Mouse (Mus musculus): Measurements from ENCODE around the gene Gm765. TPM values are rescaled to one million over a fixed set of nuclear protein-coding genes. Genes with fewer than 3 reads are reported as not detected.

Gm765 gene
- not detected in 2 replicates for polyA plus RNA-seq (2016; fragmentation: Nextera tagmentation; extraction: Ambion mirVana)

DNA sequence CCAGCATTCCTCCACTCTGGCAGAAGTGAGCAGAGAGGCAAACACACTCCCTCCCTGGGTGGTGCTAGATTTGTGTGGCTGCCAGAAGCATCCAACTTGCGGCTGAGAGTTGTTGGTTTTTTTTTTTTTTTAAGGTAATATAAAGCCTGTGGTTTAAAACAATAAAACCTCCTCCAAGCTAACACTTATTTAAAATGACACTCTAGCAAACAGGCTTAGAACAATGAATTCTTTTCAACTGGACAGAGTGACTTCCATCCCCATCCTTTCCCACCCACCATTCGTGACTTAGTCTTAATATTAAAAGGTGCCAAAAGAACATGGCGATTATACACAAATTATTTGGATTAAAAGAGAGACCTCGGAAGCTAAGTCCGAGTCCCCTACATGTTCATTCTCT lies at the start of gene Gm765:
Gm765 (minus strand) TSS at position 101 of the 400 bp plus-strand sequence.
- Histone ChIP-seq H3K4me3 (no peak within 1 kb of the TSS), H3K9me3 (replicated peaks) (no peaks in the 10 kb centered on the region), H3K36me3 (no peaks in the 10 kb centered on the region), H3K4me1 (no peaks in the 10 kb centered on the region), H3K27ac (no peak within 1 kb of the TSS), H3K27me3 (ENCODE audit: low read depth, poor library complexity, severe bottlenecking) (no peaks in the 10 kb centered on the region)
- no peak for DNase-seq (ENCODE audit: low spot score)
- WGBS, result 85% methylated on average over 5 of the region's 5 CpGs

DNA sequence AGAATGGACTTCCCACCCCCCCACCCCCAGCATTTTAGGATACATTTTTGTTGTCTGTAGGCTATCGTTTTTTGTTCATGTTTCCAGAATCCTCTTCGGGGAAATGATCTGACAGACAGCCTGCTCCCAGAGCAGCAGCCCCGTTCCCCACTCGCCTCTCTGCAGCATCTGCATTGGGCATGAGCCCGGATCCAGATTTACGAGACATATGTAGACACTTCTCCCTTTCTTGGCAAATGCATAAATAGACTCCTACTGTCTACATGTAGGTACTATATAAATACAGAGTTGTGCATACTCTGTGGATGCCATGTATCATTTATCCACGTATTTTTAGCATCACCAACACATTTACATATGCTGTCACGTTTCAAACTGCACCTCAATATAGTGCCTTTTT lies 42.9 kb upstream of the Gm765 start:
- Histone ChIP-seq H3K4me1 (no peaks in the 10 kb centered on the region), H3K27ac (no peak overlapping the region), H3K4me3 (no peak overlapping the region), H3K27me3 (ENCODE audit: low read depth, poor library complexity, severe bottlenecking) (no peaks in the 10 kb centered on the region), H3K9me3 (replicated peaks) (no peaks in the 10 kb centered on the region), H3K36me3 (no peaks in the 10 kb centered on the region)
- no peak for DNase-seq (ENCODE audit: low spot score)
- 87% methylated on average over 8 of the region's 8 CpGs for WGBS

DNA sequence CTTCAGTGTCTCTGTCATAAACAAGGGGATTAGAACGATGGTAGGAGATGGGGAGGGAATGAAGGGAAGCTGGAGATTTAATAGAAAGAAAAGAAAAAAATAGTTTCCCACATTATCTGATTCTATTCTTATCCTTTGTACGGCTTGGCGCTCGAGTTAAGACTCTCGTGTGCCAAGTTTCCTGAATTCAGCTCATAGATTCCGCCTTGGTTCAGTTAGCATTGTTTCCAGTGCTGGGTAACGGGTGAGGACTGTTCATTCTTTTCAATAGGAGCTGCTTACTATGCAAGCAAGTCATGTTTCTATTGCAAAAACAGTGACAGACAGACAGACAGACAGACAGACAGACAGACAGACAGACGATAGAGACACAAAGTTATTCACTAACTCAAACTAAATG lies 41.9 kb upstream of the Gm765 start:
- 91% methylated on average over 8 of the region's 8 CpGs for WGBS
- Histone ChIP-seq H3K4me3 (no peak overlapping the region), H3K27me3 (ENCODE audit: low read depth, poor library complexity, severe bottlenecking) (no peaks in the 10 kb centered on the region)

DNA sequence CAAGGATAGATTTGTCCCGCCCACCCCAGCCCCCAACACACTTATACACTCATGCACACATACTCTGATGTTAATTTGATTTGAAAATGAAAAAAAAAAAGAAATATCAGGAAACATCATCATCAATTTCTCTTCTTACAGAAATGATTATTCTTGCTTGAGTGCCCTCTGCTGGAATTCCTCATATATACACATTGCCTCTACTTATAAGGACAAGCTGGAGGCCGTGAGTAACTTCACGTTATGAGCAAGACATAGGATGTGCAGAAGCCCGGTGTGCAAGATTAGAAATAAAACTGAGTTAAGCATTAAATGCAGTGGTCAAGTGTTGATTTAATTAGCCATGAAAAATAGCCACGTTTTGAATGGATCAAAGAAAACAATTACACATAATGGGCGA lies 40.9 kb upstream of the Gm765 start:
- Histone ChIP-seq H3K4me3 (no peak overlapping the region), H3K9me3 (replicated peaks) (no peaks in the 10 kb centered on the region), H3K36me3 (no peaks in the 10 kb centered on the region), H3K27me3 (ENCODE audit: low read depth, poor library complexity, severe bottlenecking) (no peaks in the 10 kb centered on the region), H3K4me1 (no peaks in the 10 kb centered on the region), H3K27ac (no peak overlapping the region)
- DNase-seq (ENCODE audit: low spot score), result no peak
- 50% methylated on average over 6 of the region's 6 CpGs for WGBS

More for the DNA sequence above, 41.9 kb upstream of the Gm765 start:
- H3K4me1 ChIP-seq, result no peaks in the 10 kb centered on the region
- H3K36me3 ChIP-seq, result no peaks in the 10 kb centered on the region
- no peak for DNase-seq (ENCODE audit: low spot score)
- H3K9me3 ChIP-seq (replicated peaks), result no peaks in the 10 kb centered on the region
- no peak overlapping the region for H3K27ac ChIP-seq

DNA sequence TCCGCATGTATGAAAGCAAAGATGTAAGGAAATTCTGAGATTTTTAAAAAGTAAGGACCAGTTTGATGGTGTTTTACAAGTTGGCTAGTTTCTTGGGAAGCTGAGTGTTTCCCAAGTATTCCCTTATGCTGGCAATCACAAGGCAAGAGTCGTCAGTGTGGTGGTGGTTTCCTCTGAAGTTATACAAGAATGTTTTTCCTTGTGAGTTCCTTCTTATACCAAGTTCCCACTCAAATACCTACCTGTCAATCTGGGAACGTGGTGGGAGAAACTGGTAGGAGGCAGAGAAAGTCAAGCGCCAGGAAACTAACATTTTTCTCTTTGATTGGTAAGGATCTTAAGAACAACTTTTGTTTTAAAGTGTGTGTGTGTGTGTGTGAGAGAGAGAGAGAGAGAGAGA lies 23.6 kb upstream of the Gm765 start:
- WGBS, result 90% methylated on average over 4 of the region's 4 CpGs
- no peaks in the 10 kb centered on the region for H3K9me3 ChIP-seq (replicated peaks)

DNA sequence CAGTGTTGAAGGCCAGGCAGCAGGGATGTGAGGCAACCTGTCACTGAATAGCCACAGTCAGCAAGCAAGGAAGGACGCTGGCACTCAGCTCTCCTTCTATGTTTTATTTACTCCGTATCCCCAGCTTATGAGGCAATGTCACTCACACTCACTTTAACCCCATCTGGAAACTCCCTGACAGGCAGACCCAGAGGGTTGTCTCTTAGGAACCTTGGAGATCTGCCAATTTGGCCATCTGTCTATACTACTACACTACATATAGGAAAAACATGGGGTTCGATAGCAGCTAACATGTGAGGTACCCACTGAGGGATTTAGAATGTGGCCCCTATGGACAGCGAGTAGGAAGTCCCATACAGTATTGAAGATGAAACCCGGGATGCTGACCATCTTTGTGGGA lies 12.7 kb upstream of the Gm765 start:
- no peaks in the 10 kb centered on the region for H3K36me3 ChIP-seq
- no peak overlapping the region for H3K4me3 ChIP-seq
- H3K27me3 ChIP-seq (ENCODE audit: low read depth, poor library complexity, severe bottlenecking), result no peaks in the 10 kb centered on the region
- no peak for DNase-seq (ENCODE audit: low spot score)
- no peak overlapping the region for H3K27ac ChIP-seq
- 90% methylated on average over 5 of the region's 5 CpGs for WGBS
- H3K4me1 ChIP-seq, result no peaks in the 10 kb centered on the region
- H3K9me3 ChIP-seq (replicated peaks), result no peaks in the 10 kb centered on the region

More for the DNA sequence above, 23.6 kb upstream of the Gm765 start:
- no peak for DNase-seq (ENCODE audit: low spot score)
- Histone ChIP-seq H3K36me3 (no peaks in the 10 kb centered on the region), H3K4me1 (no peaks in the 10 kb centered on the region), H3K4me3 (no peak overlapping the region), H3K27me3 (ENCODE audit: low read depth, poor library complexity, severe bottlenecking) (no peaks in the 10 kb centered on the region), H3K27ac (no peak overlapping the region)

DNA sequence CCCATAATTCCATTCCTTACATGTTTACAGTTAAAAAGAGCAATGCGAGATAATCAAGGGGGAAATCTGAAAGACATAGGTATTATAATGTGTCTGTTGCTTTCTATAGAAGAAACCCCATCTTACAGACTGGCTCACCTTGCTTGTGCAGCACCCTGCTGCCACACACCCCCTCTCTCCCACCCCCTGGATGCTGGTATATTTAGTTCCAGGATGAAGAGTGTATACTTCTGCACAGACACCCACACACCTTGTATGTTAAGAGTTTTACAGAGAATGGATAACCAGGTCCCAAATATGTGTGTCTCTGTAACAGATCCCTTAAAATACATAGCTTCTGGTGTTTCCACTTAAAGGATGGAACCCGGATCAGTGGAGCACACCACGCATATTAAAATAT lies 10.7 kb upstream of the Gm765 start:
- DNase-seq (ENCODE audit: low spot score), result no peak
- H3K27ac ChIP-seq, result no peak overlapping the region
- WGBS, result 95% methylated on average over 3 of the region's 3 CpGs
- H3K9me3 ChIP-seq (replicated peaks), result no peaks in the 10 kb centered on the region
- no peaks in the 10 kb centered on the region for H3K36me3 ChIP-seq
- no peaks in the 10 kb centered on the region for H3K27me3 ChIP-seq (ENCODE audit: low read depth, poor library complexity, severe bottlenecking)
- no peak overlapping the region for H3K4me3 ChIP-seq
- no peaks in the 10 kb centered on the region for H3K4me1 ChIP-seq

DNA sequence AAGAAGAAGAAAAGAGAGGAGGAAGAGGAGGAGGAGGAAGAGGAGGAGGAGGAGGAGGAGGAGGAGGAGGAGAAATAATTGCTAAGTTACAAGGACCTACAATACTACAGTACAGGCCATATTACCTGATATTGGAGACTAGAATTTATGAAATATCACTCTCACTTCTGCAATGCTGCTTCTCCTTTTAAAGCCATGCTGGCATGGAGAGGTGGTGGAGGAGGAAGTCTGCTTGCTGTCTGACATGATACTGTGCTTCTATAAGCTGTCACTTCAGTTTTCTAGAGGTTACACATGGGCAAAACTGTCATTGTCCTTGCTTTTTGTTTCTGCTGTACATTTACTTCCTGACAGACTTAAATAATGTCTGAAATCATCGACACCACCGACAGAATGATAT lies 9.8 kb downstream of the Gm765 start:
- no peaks in the 10 kb centered on the region for H3K36me3 ChIP-seq
- no peak for DNase-seq (ENCODE audit: low spot score)
- no peaks in the 10 kb centered on the region for H3K27me3 ChIP-seq (ENCODE audit: low read depth, poor library complexity, severe bottlenecking)
- H3K4me3 ChIP-seq, result no peak overlapping the region
- no peaks in the 10 kb centered on the region for H3K9me3 ChIP-seq (replicated peaks)
- H3K27ac ChIP-seq, result no peak overlapping the region
- WGBS, result 97% methylated on average over 2 of the region's 2 CpGs
- H3K4me1 ChIP-seq, result no peaks in the 10 kb centered on the region

DNA sequence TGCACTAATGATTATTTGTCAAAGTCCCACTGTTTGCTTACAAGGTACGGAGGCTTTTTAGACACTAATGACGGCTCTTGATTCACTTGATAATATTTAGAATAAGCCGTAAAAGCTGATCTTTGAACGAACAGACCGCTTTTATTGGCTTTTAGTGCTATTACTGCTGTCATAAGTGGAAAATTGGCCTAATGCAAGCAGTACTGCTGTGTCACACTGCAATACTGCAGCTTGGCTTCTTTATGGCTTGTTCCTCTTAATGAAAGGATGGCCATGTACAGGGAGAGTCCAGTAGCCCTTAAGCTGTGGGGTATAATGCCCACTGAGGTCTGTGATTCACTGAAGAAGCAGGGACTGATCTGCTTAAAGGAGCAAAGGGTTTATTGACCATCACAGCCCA lies 30.9 kb downstream of the Gm765 start:
- WGBS, result 85% methylated on average over 5 of the region's 5 CpGs
- Histone ChIP-seq H3K4me1 (no peaks in the 10 kb centered on the region), H3K27me3 (ENCODE audit: low read depth, poor library complexity, severe bottlenecking) (no peaks in the 10 kb centered on the region), H3K4me3 (no peak overlapping the region), H3K27ac (no peak overlapping the region), H3K36me3 (no peaks in the 10 kb centered on the region), H3K9me3 (replicated peaks) (no peaks in the 10 kb centered on the region)
- no peak for DNase-seq (ENCODE audit: low spot score)

DNA sequence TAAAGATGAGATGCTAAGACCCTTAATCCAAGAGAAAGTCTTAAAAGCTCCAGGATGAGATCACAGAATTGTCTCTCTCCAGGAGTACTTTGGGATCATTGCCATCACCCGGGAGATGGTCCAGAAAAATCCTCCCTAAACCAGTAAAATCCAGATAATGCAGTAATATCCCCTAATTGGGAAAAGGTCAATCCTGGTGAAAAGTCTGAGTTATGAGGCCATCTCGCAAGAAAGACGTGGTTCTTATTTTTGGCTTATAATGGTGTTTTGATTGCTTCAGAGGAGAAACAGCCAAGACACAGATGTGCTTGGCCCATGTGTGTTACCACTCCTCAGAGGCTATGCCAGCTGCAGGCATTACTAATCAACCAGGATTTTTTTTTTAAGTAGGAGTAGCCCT lies 34.9 kb downstream of the Gm765 start:
- no peaks in the 10 kb centered on the region for H3K36me3 ChIP-seq
- H3K27ac ChIP-seq, result no peak overlapping the region
- no peaks in the 10 kb centered on the region for H3K4me1 ChIP-seq
- no peaks in the 10 kb centered on the region for H3K9me3 ChIP-seq (replicated peaks)
- no peak overlapping the region for H3K4me3 ChIP-seq
- H3K27me3 ChIP-seq (ENCODE audit: low read depth, poor library complexity, severe bottlenecking), result no peaks in the 10 kb centered on the region
- WGBS, result 75% methylated on average over 3 of the region's 3 CpGs
- no peak for DNase-seq (ENCODE audit: low spot score)

DNA sequence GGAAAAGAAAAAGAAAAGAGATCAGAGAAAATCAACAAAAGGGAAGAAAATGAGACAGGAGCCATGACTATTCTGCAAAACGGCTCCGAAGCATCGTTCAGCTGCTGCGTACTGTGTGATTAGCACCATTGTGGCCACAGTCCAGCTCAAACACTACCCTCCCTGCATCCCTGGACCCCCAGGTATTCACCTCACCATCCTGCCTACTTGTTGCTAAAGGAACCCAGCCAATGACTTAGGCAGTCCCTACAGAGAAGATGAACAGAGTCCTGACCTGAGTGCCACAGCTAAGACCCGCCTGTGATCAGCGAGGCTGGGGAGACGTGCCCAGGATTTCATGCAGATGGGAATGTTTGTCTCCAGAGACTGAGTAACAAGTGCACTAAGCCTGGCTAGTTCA lies 35.4 kb downstream of the Gm765 start:
- H3K4me3 ChIP-seq, result no peak overlapping the region
- WGBS, result 91% methylated on average over 7 of the region's 7 CpGs
- no peaks in the 10 kb centered on the region for H3K36me3 ChIP-seq
- DNase-seq (ENCODE audit: low spot score), result no peak
- H3K9me3 ChIP-seq (replicated peaks), result no peaks in the 10 kb centered on the region
- no peaks in the 10 kb centered on the region for H3K4me1 ChIP-seq
- H3K27ac ChIP-seq, result no peak overlapping the region
- no peaks in the 10 kb centered on the region for H3K27me3 ChIP-seq (ENCODE audit: low read depth, poor library complexity, severe bottlenecking)

DNA sequence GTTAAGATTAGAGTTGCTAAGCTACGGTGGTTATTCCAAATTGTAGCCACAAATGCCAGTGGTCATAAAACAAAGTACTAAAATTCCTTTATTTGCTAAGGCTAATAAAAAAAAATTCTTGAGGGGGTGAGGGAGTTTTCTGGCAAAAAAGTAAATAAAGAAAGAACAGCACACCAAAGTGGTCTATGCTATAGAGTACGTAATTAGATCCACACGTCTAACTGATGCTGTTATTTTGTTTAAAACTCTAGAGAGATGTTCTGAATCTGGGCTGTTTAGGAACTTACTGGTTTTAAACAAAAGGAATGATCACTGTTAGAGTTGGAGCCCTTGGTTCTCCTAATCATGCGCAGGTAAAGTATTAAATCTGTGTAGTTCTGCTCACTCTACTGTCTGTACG lies 50.5 kb downstream of the Gm765 start:
- Histone ChIP-seq H3K27ac (no peak overlapping the region), H3K36me3 (no peaks in the 10 kb centered on the region), H3K27me3 (ENCODE audit: low read depth, poor library complexity, severe bottlenecking) (no peaks in the 10 kb centered on the region), H3K4me3 (no peak overlapping the region), H3K9me3 (replicated peaks) (no peaks in the 10 kb centered on the region), H3K4me1 (peaks cover 5% of the 10 kb centered on the region; the same call in 1 of the 2 replicates)
- DNase-seq (ENCODE audit: low spot score), result no peak
- WGBS, result 86% methylated on average over 5 of the region's 5 CpGs

DNA sequence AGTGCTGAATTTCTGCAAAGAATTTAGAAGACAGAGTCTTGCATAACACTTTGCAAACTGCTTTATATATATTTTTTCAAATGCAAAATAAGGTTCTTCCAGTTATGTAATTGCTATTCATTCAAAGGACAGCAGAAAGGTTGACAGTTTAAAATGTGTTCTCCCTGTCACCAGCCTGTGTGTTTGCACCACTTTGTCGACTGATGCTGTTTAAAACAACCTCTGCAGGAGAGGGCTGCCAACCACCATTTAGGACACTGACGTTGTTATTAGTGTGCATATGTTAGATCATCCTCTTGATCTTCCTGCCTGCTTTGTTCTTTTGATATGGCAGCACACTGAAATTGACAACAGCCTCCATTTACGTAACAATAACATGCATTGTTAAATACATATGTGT lies 54.2 kb downstream of the Gm765 start:
- no peak for DNase-seq (ENCODE audit: low spot score)
- H3K9me3 ChIP-seq (replicated peaks), result no peaks in the 10 kb centered on the region
- no peaks in the 10 kb centered on the region for H3K36me3 ChIP-seq
- H3K4me3 ChIP-seq, result no peak overlapping the region
- no peak overlapping the region for H3K27ac ChIP-seq
- WGBS, result 49% methylated on average over 3 of the region's 3 CpGs
- H3K27me3 ChIP-seq (ENCODE audit: low read depth, poor library complexity, severe bottlenecking), result no peaks in the 10 kb centered on the region
- H3K4me1 ChIP-seq, result peaks cover 9% of the 10 kb centered on the region; the same call in 1 of the 2 replicates

DNA sequence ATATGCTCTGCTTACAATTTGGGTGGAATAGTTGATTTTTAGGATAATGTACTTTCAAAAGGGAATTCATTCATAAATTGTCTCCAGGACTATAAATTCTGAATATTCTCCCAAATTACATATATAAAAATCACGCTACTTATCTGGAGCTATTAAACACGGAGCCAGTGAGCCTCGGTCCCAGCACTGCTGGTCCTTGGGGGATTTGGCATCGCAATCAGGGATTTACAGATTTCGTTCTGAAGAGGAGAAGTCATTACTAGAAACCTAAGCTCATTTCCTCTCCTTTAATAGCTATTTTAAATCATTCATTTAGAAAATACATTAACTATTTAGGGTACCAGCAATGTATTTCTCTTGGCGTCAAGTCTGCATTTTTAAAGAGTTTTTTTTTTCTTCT lies 55.0 kb downstream of the Gm765 start:
- H3K27me3 ChIP-seq (ENCODE audit: low read depth, poor library complexity, severe bottlenecking), result no peaks in the 10 kb centered on the region
- H3K27ac ChIP-seq, result no peak overlapping the region
- no peak overlapping the region for H3K4me3 ChIP-seq
- WGBS, result 65% methylated on average over 6 of the region's 6 CpGs
- H3K9me3 ChIP-seq (replicated peaks), result no peaks in the 10 kb centered on the region
- no peak for DNase-seq (ENCODE audit: low spot score)
- H3K4me1 ChIP-seq, result peaks cover 9% of the 10 kb centered on the region; the same call in 1 of the 2 replicates
- no peaks in the 10 kb centered on the region for H3K36me3 ChIP-seq

Measured in limb, embryonic 10.5 days (tissue).